Mouse (Mus musculus) large intestine, adult 2 months (tissue): ENCODE results near the gene Tmem254a. TPM values are rescaled to one million over a fixed set of nuclear protein-coding genes. Genes with fewer than 3 reads are reported as not detected.
"Not testable (repeated sequence)": the region's sequence is repeated elsewhere in the genome, so short reads cannot be mapped to it uniquely, and the experiment has no call there.

Experiments used
- DNase-seq: peaks from one replicate; pipeline ENCODE4 v3.0.0-alpha.2; 2012; ENCODE audit warnings: low read depth, low spot score
- WGBS: fragments of 180-500 bp; shearing (Covaris S2); methylation state at CpG from one replicate; pipeline ENCODE4 v1.1.7; 2018; 5-methylcytosine and 5-hydroxymethylcytosine counted together
- polyA plus RNA-seq: library from polyadenylated mRNA; depleted of rRNA; stranded (reverse); fragments of >200 nt; gene quantifications from 2 replicates; pipeline ENCODE4 v1.2.3, GENCODE M21; 2012; rRNA removed

Tmem254a gene
- polyA plus RNA-seq, result 4.0 and 5.2 TPM in 2 replicates

- no CpG with 5 or more reads among the region's 10 CpGs for WGBS
- not testable (repeated sequence) for DNase-seq
These were observed at the start of gene Tmem254a for GRCm38 (mm10) chr14:25927562-25927881. TSS of gene Tmem254a (minus strand) at chr14:25927672.

- DNase-seq, result not testable (repeated sequence)
- no CpG with 5 or more reads among the region's 3 CpGs for WGBS
These were observed 30.4 kb upstream of the Tmem254a start for GRCm38 (mm10) chr14:25957861-25958260.

- DNase-seq, result not testable (repeated sequence)
- WGBS, result no CpG with 5 or more reads among the region's 8 CpGs
These were observed 10.5 kb upstream of the Tmem254a start, which contains the start of gene Cphx1 for GRCm38 (mm10) chr14:25938004-25938403. TSS of gene Cphx1 (plus strand) at chr14:25938304.

DNA sequence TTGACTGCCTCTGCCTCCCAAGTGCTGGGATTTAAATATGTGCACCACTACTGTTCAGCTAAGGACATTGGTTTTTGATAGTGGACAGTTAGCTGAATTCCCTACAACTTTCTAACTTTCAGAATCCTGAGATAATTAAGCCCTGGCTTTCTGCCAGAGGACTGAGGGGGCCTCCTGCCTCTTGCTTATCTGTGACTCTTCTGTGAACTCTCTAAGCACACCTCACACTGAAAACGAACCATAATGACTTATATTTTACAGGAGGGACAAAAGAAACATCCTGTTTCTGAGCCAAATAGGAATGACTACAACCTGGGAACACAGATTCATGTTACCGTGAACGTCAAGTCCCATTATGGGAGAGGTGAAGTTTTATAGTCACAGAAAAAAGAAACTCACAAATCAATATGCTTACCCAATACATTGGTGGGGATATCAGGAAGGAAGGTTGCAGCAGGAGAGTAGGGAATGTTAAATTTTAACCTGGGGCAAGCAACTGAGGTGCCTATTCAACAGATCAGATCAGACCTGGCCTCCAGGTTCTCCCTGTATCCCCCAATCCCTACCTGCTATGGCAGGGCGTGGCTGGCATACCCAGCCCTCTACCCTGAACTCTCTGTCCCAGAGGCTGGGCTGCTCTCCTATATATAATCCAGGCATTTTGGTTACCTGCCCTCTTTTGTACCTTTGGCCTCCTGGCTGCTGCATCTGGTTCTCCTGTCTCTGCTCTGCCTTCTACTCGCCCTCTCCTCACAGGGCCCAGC is 9.6 kb upstream of the Tmem254a start:
- not testable (repeated sequence) for DNase-seq
- no CpG with 5 or more reads among the region's 5 CpGs for WGBS

- DNase-seq, result not testable (repeated sequence)
- WGBS, result no CpG with 5 or more reads among the region's 44 CpGs
These were observed 484 bp downstream of the Tmem254a start for GRCm38 (mm10) chr14:25926814-25927561.

DNA sequence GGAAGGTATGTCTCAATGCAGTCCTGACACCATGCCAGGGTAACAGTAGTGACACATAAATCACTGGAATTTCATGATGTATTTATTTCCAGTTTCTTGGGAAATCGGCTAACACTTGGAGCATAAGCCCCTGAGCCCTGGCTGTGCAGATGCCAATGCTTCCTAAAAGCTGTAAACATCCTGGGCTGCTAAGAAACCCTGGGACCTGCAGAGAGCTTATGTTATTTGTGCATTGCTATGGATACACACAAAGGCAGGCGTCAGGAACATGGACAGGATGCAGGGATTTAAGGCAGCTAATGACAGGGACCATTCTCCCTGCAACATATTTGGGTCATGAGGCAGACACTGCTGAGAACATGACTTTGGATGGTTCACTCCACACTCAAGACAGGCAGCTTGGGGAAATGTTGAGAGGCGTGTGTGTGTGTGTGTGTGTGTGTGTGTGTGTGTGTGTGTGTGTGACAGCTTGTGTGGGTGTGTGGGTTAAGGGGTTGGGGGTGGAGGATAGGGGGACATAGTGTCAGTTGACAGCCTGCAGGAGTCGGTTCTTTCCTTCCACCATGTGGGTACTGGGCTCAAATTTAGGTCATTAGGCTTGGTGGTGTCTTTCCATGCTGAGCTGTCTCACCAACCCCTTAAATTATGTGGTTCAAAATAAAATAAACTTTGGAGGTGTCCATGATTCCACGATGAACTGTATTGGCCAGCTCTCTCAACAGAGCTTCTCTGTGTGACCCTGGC is 8.9 kb downstream of the Tmem254a start:
- not testable (repeated sequence) for DNase-seq
- no CpG with 5 or more reads among the region's 5 CpGs for WGBS

DNA sequence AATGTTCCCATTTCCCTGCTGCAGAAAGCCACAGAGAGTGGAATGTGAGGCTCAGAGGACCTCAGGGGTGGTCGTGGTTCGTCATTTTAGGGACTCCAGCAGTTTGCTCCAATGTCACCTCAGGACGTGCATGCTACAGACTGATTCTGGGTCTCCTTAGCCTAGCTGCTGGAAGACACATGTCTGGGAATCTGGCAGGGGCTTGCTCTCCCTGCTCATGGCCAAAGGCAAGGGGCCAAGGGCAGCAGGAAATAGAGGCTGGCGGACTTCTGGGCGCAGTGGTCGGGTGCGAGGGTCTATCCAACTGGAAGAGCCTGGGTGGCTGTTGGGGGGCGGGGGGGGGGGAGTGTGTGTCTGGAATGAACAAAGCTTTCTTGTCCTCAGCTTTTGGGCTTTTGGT is 18.5 kb downstream of the Tmem254a start:
- not testable (repeated sequence) for DNase-seq
- no CpG with 5 or more reads among the region's 8 CpGs for WGBS

GRCm38 (mm10) chr14:25907272-25907671 is 20.2 kb downstream of the Tmem254a start:
- WGBS, result no CpG with 5 or more reads among the region's 9 CpGs
- DNase-seq, result not testable (repeated sequence)

DNA sequence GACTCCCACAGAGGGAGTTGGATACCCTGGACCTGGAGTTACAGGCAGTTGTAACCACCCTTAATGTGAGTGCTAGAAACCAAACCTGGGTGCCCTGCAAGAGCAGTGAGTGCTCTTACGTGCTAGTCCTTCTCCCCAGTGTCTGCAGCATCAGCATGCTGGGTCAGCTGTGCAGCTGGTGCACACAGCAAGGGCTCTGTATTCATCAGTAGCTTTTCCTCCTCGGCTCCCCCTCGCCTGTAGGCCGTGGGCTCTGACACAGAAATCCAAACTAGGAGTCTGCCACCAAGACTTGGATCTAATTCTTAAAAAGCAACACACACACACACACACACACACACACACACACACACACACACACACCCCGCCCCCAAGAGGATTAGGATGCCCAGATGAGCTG is 22.2 kb downstream of the Tmem254a start:
- no CpG with 5 or more reads among the region's 5 CpGs for WGBS
- DNase-seq, result not testable (repeated sequence)

GRCm38 (mm10) chr14:25903000-25903399 is 24.5 kb downstream of the Tmem254a start, which contains the start of gene Plac9a:
TSS of gene Plac9a (minus strand) at chr14:25903100.
- not testable (repeated sequence) for DNase-seq
- WGBS, result no CpG with 5 or more reads among the region's 10 CpGs

DNA sequence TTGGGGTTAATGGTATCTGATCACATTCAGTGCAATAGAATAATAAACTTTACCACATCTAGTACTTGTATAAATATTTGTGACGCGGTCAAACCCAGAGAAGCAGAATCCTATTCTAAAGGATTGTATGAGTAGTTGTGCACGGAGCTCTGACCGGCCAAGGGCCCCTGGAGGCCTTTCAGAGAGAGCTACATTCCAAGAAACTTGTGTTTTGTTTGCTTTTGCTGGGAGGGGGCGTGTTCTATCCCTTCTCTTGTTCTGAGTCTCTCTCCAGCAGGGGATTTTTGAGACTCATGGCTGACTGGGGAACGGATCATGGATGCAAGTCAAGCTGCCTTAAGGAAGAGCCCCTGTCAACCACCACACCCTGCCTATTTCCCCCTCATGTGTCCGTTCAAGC is 31.8 kb downstream of the Tmem254a start:
- DNase-seq, result not testable (repeated sequence)
- no CpG with 5 or more reads among the region's 7 CpGs for WGBS

GRCm38 (mm10) chr14:25894566-25894965 is 32.9 kb downstream of the Tmem254a start:
- DNase-seq, result not testable (repeated sequence)
- no CpG with 5 or more reads among the region's 3 CpGs for WGBS

GRCm38 (mm10) chr14:25885886-25886285 is 41.6 kb downstream of the Tmem254a start:
- WGBS, result no CpG with 5 or more reads among the region's 12 CpGs
- DNase-seq, result not testable (repeated sequence)

DNA sequence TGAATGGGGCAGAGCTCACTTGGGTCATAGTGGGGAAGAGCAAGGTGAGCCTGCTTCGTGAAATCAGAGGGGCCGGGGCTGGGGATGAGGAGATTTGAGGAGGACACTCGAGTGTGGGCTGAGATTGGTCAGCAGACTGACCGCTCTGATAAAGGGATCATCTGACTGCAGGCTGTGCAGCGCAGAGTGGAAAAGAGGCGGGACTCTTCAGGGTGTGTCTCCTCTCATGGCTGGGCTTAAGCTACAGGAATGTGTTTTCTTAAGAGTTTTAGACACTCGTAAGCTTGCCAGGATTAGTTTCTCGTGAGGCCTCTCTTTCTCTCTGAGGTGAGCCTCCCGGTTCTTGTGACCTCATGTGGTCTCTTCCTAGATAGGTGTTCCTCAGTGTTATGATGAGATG is 45.7 kb downstream of the Tmem254a start:
- DNase-seq, result not testable (repeated sequence)
- WGBS, result no CpG with 5 or more reads among the region's 9 CpGs

GRCm38 (mm10) chr14:25876640-25877039 is 50.8 kb downstream of the Tmem254a start:
- WGBS, result no CpG with 5 or more reads among the region's 7 CpGs

More at GRCm38 (mm10) chr14:25876640-25877039, 50.8 kb downstream of the Tmem254a start:
- not testable (repeated sequence) for DNase-seq

Other genes with a start within 250 kb of the Tmem254a start
- gene Ppif, start 233.5 kb downstream of the Tmem254a start, polyA plus RNA-seq, result 83.9 and 87.8 TPM in 2 replicates
- 11.2 and 15.3 TPM in 2 replicates for gene Zcchc24, start 158.6 kb downstream of the Tmem254a start, polyA plus RNA-seq
- 119 and 155 TPM in 2 replicates for gene Anxa11, start 85.5 kb downstream of the Tmem254a start, polyA plus RNA-seq
- gene Plac9a, start 24.6 kb downstream of the Tmem254a start, polyA plus RNA-seq, result 0.37 and 1.3 TPM in 2 replicates
- gene Cphx1, start 10.6 kb upstream of the Tmem254a start, polyA plus RNA-seq, result 0.15 and 0.33 TPM in 2 replicates
- 0.08 TPM in 1 of 2 replicates, not detected in the other for gene Duxbl1, start 50.9 kb upstream of the Tmem254a start, polyA plus RNA-seq
- 30.5 and 47.4 TPM in 2 replicates for gene Gm9780, start 115.0 kb upstream of the Tmem254a start, polyA plus RNA-seq
- gene Tmem254c, start 139.7 kb upstream of the Tmem254a start, polyA plus RNA-seq, result 24.4 and 42.9 TPM in 2 replicates
- not detected in 2 replicates for gene Cphx2, start 153.8 kb upstream of the Tmem254a start, polyA plus RNA-seq
- gene Cphx3, start 154.6 kb upstream of the Tmem254a start, polyA plus RNA-seq, result not detected in 2 replicates
- 0.26 and 0.45 TPM in 2 replicates for gene Duxbl2, start 190.7 kb upstream of the Tmem254a start, polyA plus RNA-seq